Mouse (Mus musculus) embryonic fibroblast, embryonic 13.5 days (primary cell): ENCODE data around the gene Gp1ba.

Experiments used
- CTCF ChIP-seq: IDR thresholded peaks from 2 replicates; pipeline ENCODE4 v1.5.1; 2011; ENCODE audit warnings: mild to moderate bottlenecking, control low read depth, low read length, moderate library complexity, borderline replicate concordance; ENCODE audit not compliant: insufficient read depth
- POLR2A ChIP-seq: IDR thresholded peaks from 2 replicates; pipeline ENCODE4 v1.6.1; 2011; ENCODE audit warnings: low read depth, mild to moderate bottlenecking, control low read depth, low read length, moderate library complexity

DNA sequence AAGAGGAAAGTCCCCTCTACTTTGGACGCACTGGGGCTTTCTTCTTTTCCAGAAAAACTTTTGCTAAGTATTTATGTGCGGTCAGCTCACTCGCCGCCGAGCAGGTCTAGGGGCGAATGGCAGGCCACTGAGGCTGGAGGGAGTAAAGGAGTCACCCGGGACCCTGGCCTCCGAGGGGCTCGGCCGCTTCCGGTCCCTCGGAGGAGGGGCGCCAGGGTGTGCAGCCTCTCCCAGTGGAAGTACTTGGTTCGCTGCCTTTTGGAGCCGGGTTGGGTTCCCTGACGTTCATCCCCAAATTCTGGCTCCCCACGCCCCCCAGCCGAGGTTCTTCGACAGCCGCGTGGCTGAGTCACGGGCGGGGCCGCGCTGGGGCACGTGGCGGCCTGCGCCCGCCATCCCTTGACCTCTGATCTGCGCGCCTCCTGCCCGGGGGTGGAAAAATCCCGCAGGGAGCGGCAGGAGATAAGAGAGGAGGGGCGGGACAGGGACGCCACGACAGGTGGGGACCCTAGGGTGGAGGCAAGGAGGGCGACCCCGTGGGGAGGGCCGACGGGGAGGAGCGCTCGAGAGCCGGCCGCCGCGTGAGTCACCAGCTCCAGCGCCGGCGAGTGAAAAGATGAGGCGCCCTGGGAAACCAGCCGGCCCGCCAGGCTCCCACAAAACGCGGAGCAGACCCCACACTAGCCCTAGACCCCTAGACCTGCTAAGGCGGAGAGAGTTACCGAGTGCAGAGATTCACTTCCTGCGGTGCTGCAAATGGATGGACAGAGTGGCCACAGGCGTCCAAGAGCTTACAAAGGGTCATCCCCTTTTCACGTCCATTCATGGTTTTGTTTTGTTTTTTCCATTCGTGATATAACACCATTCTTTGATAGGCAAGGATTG, 16.9 kb downstream of the Gp1ba start:
- TF ChIP-seq CTCF = no peak
- TF ChIP-seq POLR2A = peak; percentile 53
